Mouse (Mus musculus): Measurements from ENCODE around the gene Slc11a1. TPM values are rescaled to one million over a fixed set of nuclear protein-coding genes. Genes with fewer than 3 reads are reported as not detected.

The Slc11a1 gene
- 17.5 and 24.0 TPM in 2 replicates for polyA plus RNA-seq (2015; fragmentation: Nextera tagmentation; extraction: Ambion mirVana)

GRCm38 (mm10) chr1:74374980-74375379 is at the start of gene Slc11a1:
TSS of gene Slc11a1 (plus strand) at chr1:74375195.

GRCm38 (mm10) chr1:74361812-74362211 is 13.2 kb upstream of the Slc11a1 start, which contains the start of gene Catip:
TSS of gene Catip (plus strand) at chr1:74362108.

GRCm38 (mm10) chr1:74390924-74391748 is 16.1 kb downstream of the Slc11a1 start, which contains the start of gene Ctdsp1:
TSS of gene Ctdsp1 (plus strand) at chr1:74391509.

GRCm38 (mm10) chr1:74408589-74409504 is 33.9 kb downstream of the Slc11a1 start, which contains the start of gene Vil1:
TSS of gene Vil1 (plus strand) at chr1:74409376.

MicroRNA genes within 50 kb of the gene (microRNA counts, 519-probe panel; counts per million panel counts)
- 7,104 counts per million, percentile 68 among the panel's probes with 10 or more counts for microRNA mmu-miR-26b

Other genes with a start within 250 kb of the Slc11a1 start
- gene Rufy4, start 249.7 kb upstream of the Slc11a1 start, polyA plus RNA-seq (2015; fragmentation: Nextera tagmentation; extraction: Ambion mirVana), result 0.13 and 0.34 TPM in 2 replicates
- 19.3 and 24.9 TPM in 2 replicates for gene Cxcr2, start 221.2 kb upstream of the Slc11a1 start, polyA plus RNA-seq (2015; fragmentation: Nextera tagmentation; extraction: Ambion mirVana)
- gene Cxcr1, start 180.6 kb upstream of the Slc11a1 start, polyA plus RNA-seq (2015; fragmentation: Nextera tagmentation; extraction: Ambion mirVana), result not detected in 2 replicates
- 317 and 369 TPM in 2 replicates for gene Arpc2, start 139.1 kb upstream of the Slc11a1 start, polyA plus RNA-seq (2015; fragmentation: Nextera tagmentation; extraction: Ambion mirVana)
- gene Gpbar1, start 96.6 kb upstream of the Slc11a1 start, polyA plus RNA-seq (2015; fragmentation: Nextera tagmentation; extraction: Ambion mirVana), result 0.16 and 0.34 TPM in 2 replicates
- 94.4 and 109 TPM in 2 replicates for gene Aamp, start 90.5 kb upstream of the Slc11a1 start, polyA plus RNA-seq (2015; fragmentation: Nextera tagmentation; extraction: Ambion mirVana)
- 40.9 and 42.6 TPM in 2 replicates for gene Pnkd, start 90.3 kb upstream of the Slc11a1 start, polyA plus RNA-seq (2015; fragmentation: Nextera tagmentation; extraction: Ambion mirVana)
- gene Tmbim1, start 69.6 kb upstream of the Slc11a1 start, polyA plus RNA-seq (2015; fragmentation: Nextera tagmentation; extraction: Ambion mirVana), result 20.2 and 21.1 TPM in 2 replicates
- gene Catip, start 13.1 kb upstream of the Slc11a1 start, polyA plus RNA-seq (2015; fragmentation: Nextera tagmentation; extraction: Ambion mirVana), result 0.16 and 0.20 TPM in 2 replicates
- 41.8 and 50.5 TPM in 2 replicates for gene Ctdsp1, start 16.3 kb downstream of the Slc11a1 start, polyA plus RNA-seq (2015; fragmentation: Nextera tagmentation; extraction: Ambion mirVana)
- 0.11 and 0.14 TPM in 2 replicates for gene Vil1, start 34.2 kb downstream of the Slc11a1 start, polyA plus RNA-seq (2015; fragmentation: Nextera tagmentation; extraction: Ambion mirVana)
- 40.3 and 42.2 TPM in 2 replicates for gene Cnot9, start 130.9 kb downstream of the Slc11a1 start, polyA plus RNA-seq (2015; fragmentation: Nextera tagmentation; extraction: Ambion mirVana)
- 0.20 and 0.82 TPM in 2 replicates for gene Plcd4, start 167.7 kb downstream of the Slc11a1 start, polyA plus RNA-seq (2015; fragmentation: Nextera tagmentation; extraction: Ambion mirVana)
- 13.0 and 13.2 TPM in 2 replicates for gene Usp37, start 169.1 kb downstream of the Slc11a1 start, polyA plus RNA-seq (2015; fragmentation: Nextera tagmentation; extraction: Ambion mirVana)
- 3.0 and 3.1 TPM in 2 replicates for gene Zfp142, start 213.1 kb downstream of the Slc11a1 start, polyA plus RNA-seq (2015; fragmentation: Nextera tagmentation; extraction: Ambion mirVana)
- gene Bcs1l, start 213.1 kb downstream of the Slc11a1 start, polyA plus RNA-seq (2015; fragmentation: Nextera tagmentation; extraction: Ambion mirVana), result 7.3 and 8.8 TPM in 2 replicates
- gene Rnf25, start 226.2 kb downstream of the Slc11a1 start, polyA plus RNA-seq (2015; fragmentation: Nextera tagmentation; extraction: Ambion mirVana), result 13.2 and 18.0 TPM in 2 replicates
- 0.40 and 0.73 TPM in 2 replicates for gene Stk36, start 226.2 kb downstream of the Slc11a1 start, polyA plus RNA-seq (2015; fragmentation: Nextera tagmentation; extraction: Ambion mirVana)

All from spleen, postnatal 0 days (tissue).